Mouse (Mus musculus) WW6 (cell line): Measurements from ENCODE around the gene Mpg.

Source experiments
- DNase-seq: peaks from one replicate; pipeline ENCODE4 v3.0.0-alpha.2; 2013; ENCODE audit warnings: low read depth, low spot score

Gene Mpg

GRCm38 (mm10) chr11:32201922-32202685 is 24.2 kb upstream of the Mpg start:
- no peak for DNase-seq

DNA sequence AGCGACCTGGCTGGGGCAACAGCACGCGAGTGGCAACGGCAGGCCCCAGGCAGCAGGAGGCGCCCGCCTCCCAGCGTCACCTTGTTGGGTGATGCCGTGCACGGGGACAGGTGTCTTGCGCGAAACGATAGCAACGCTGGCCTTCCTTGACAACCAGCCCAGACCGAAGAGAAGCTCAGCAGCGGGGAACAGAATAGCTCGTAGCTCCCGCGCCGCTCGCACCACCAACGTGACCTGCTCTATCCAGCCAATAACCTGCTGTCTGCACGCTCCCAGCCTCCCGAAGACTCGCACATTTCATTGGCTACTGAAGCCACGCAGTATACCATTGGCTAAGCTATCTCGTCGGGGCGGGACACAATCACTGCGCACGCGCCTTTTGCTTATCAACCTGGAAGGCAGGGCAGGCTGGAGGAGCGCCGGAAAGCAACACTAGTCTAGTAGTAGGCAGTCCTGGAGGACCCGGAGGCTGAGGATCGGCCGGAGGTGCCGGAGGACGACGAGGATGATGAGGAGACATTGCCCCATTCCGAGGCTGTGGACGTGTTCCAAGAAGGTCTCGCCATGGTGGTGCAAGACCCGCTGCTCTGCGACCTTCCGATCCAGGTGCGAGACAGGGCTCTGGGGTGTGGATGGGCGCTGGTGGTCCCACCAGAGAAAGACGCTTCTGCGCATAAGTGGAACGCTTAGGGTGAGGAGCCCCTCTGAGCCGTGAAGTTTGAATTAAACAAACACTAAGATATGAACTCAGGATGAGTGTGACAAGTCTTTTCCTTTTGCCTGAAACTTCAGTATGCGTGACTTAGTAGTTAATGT is 21.0 kb upstream of the Mpg start, which contains the start of gene Snrnp25:
TSS of gene Snrnp25 (plus strand) at position 358 of the 816 bp plus-strand sequence.
- DNase-seq = peak; percentile 97

- DNase-seq = no peak
These were observed 15.7 kb upstream of the Mpg start for GRCm38 (mm10) chr11:32210623-32211022.

- DNase-seq = no peak
These were observed 10.7 kb upstream of the Mpg start for GRCm38 (mm10) chr11:32215372-32216162.

DNA sequence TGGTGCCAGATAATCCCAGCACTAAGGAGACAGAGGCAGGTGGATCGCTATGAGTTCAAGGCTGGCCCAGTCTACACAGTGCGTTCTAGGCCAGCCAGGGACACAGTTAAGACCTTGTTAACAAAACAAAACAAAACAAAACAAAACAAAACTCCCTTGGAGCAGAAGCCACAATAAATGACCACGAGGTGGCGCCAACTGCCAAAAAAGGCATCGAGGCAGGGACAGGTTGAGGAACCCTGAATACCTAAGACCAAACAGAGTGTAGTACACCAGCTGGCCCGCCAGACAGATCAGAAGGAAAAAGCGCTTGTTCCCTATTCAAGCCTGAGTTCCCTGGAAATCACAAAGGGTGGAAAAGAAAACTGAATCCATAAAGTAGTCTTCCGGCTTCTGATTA is 9.5 kb upstream of the Mpg start:
- peak; percentile 80 for DNase-seq

- no peak for DNase-seq
These were observed 7.7 kb upstream of the Mpg start for GRCm38 (mm10) chr11:32218501-32219050.

DNA sequence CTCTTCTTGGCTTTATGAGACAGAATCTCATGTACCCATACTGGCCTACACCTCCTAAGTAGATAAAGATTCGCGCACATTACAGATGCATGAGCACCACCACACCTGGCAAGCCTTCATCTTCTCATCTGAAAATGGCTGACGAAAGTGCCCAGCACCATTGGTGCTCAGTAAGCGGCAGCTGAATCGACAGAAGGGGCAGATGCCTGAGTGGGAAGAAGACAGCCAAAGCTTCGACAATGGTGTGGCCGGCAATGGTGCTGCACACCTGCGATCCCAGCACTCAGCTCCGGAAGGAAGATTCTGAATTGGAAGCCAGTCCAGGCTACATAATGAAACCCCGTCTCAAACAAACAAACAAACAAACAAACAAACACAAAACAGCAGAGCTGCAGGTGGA is 7.0 kb upstream of the Mpg start:
- no peak for DNase-seq

DNA sequence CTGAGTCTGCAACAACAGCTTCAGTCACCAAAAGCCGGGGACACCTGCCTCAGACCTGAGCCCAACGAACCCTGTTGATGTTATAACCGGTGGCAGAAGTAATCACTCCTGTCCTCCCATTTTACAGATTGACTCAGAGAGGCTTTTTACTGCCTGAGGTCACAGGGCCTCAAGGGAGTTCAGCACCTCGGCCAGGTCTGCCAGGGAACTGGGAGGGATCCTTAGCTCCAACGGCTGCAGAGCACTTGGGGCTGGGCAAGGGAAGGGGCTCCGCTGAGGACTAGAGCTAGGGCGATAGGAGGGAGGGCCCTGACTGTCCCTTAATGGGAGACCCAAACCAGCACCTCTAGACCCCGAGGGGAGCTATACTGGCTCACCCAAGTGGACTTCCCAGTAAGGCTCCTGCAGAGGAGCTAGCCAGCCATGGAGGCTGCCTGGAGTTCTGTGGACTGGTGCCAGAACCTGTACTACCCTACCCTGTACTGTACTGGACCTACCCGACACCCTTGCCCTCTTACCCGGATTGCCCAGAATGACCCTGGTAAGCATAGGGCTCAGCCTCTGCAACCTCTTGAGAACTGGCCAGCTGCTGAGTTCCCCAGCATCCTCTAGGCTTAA is 5.6 kb upstream of the Mpg start:
- no peak for DNase-seq

- DNase-seq = no peak
These were observed 4.9 kb upstream of the Mpg start for GRCm38 (mm10) chr11:32221225-32221950.

DNA sequence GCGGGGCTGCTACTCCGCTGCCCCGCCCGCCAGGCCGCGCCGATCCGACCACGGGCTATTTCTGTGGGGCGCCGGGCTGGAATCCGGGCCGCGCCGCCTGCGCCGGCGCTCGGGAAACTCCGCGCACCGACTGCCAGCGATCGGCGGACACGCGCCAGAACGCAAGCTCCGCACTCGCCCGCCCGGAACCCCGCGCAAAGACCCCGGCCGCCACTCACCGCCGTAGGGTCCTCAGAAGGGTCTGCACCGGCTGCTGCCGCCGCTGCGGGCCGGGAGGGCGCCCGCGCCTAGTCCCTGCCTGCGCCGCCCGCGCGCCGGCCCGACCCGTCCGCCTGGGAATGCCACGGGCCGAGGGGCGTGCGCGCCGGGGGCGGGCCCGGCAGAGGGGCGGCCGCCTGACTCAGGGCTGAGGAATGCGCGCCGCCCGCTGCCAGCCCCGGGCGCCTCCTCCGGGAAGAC is 4.3 kb upstream of the Mpg start, which contains the start of gene Rhbdf1:
TSS of gene Rhbdf1 (minus strand) at position 350 of the 459 bp plus-strand sequence.
- no peak for DNase-seq

- DNase-seq = no peak
These were observed 3.6 kb upstream of the Mpg start for GRCm38 (mm10) chr11:32222570-32223194.

DNA sequence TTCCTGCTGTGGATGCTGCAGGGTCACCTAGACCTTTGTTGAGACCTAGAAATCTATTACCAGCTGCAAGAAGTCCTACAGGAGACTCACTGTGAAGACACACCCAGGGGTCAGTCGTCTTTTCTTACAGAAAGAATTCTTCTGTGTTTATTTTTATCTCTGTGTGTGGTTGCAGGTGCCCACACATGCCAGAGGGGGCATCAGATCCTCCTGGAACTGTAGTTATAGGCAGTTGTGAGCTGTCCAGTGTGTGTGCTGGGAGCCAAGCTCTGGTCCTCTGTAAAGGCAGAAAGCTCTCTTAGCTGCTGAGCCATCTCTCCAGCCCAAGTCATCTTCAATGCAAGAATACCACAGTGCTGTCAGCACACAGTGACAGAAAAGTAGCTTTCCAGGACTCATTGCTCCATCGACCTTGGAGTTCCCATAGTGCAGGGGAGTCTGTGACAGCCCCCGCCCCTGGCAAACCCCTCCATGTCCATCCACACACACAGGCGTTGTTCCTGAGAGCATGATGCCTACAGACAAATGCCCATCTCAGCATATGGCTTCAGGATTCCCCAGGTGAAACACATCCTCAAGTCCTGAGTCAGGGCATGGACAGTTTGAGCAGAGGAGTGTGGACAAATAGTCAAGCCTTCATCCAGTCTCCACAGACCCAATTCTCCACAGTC is 2.9 kb upstream of the Mpg start:
- DNase-seq = no peak

GRCm38 (mm10) chr11:32224468-32225139 is 1.7 kb upstream of the Mpg start:
- no peak for DNase-seq

GRCm38 (mm10) chr11:32225222-32226104 is 842 bp upstream of the Mpg start:
- DNase-seq = no peak

DNA sequence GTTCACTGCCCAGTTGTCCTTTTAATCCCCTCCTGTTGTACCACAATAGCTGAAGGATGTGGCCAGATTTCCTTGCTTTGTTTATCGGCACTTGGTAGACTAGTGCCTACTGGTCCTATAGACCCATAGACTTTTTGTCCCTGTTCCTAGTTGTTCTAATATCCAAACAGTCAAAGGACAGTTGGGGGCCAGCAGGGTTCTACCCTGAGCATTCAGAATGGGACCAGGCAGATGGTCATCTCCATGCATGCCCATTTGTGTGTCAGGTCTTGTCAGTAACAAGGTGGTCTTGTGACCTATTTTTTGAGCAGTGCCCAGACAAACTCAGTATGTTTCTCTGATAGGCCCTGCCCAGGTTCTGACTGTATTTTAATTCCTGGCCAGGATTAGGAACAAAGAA is 736 bp downstream of the Mpg start:
- no peak for DNase-seq

GRCm38 (mm10) chr11:32227555-32227954 is 1.2 kb downstream of the Mpg start:
- no peak for DNase-seq

DNA sequence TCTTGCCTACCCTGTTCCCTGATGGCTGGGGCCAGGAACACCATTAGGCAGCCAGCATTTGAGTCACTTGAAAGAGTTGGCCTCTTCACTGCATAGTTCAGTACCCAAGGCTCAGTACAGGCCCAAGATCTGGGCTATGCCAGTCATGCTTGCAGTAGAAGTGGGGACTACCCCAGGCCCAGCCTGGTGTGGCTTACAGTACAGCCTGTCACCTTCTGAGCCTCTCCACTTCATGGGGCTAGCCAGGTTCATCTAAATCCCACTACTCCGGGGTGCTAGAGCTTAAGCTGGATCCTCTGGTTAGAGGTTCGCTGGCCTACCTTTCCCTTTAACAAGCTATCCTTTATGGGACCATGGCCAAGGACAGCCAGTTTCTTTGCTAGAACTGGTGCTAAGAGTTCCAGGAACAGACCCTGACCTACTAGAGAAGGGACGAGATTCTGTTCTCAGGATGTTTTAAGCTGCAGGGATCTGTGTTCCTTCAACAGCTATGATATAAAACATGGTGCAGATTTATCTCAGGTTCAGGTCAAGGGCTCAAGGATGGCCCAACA is 2.1 kb downstream of the Mpg start:
- no peak for DNase-seq

GRCm38 (mm10) chr11:32230220-32230619 is 3.9 kb downstream of the Mpg start:
- no peak for DNase-seq
